Comparison of ENCODE assay signal across 8 mouse cellular contexts in genomic region chr1:132334178-132334801, GRCm38 (mm10). TPM values are rescaled to one million over a fixed set of nuclear protein-coding genes. Genes with fewer than 3 reads are reported as not detected.
A peak's percentile ranks its signal among the peaks of the same experiment; 100 is the strongest.
DNase-seq lines count a peak whose midpoint lies in the region; ATAC-seq and TF ChIP-seq lines count a peak whose summit lies in the region.
"Had no signal": no experiment of that assay in that cellular context is flagged by ENCODE, and none has a peak within 500 bp of the region (broad histone marks: within the 10 kb centered on the region; RNA-seq: fewer than 3 reads in every experiment).

No protein-coding gene starts in this region.

- no peak for DNase-seq in midbrain, embryonic 10.5 days (ENCODE audit: low spot score)
- no peak for DNase-seq in midbrain, postnatal 0 days (ENCODE audit: low spot score)
- DNase-seq in forebrain, embryonic 14.5 days (ENCODE audit: low spot score) = no peak
- DNase-seq in layer of hippocampus, adult 2 months (ENCODE audit: low spot score in 2 of 2) = no peak
- DNase-seq in left cerebral cortex, adult 18-20 months (ENCODE audit: low spot score in 2 of 2) = no peak

- peaks cover 100% of the 10 kb centered on the region for H3K4me1 ChIP-seq in midbrain, embryonic 10.5 days
- H3K4me1 ChIP-seq in midbrain, postnatal 0 days (ENCODE audit: insufficient read depth, low read length) = peaks cover 5% of the 10 kb centered on the region; the same call in 1 of the 2 replicates
- H3K4me1 ChIP-seq in forebrain, embryonic 14.5 days (ENCODE audit: control insufficient read depth, insufficient read depth, low read length) = peaks cover 39% of the 10 kb centered on the region
- H3K4me1 ChIP-seq in limb, embryonic 15.5 days = peaks cover 23% of the 10 kb centered on the region
- H3K4me1 ChIP-seq in stomach, embryonic 15.5 days = peaks cover 27% of the 10 kb centered on the region

- ATAC-seq in midbrain, postnatal 0 days (ENCODE audit: low FRiP score) = no peak
- peak; percentile 49; the same call in 1 of the 2 replicates for ATAC-seq in forebrain, embryonic 14.5 days
- ATAC-seq in limb, embryonic 15.5 days (ENCODE audit: insufficient number of reproducible peaks, low FRiP score, low TSS enrichment, low read depth) = no peak
- peak; percentile 20; the same call in 1 of the 2 replicates for ATAC-seq in stomach, embryonic 15.5 days (ENCODE audit: insufficient read depth, low FRiP score, low read depth)

- no peaks in the 10 kb centered on the region for H3K9me3 ChIP-seq in midbrain, embryonic 10.5 days (replicated peaks)
- no peaks in the 10 kb centered on the region for H3K9me3 ChIP-seq in midbrain, postnatal 0 days (ENCODE audit: low read length)
- H3K9me3 ChIP-seq in forebrain, embryonic 14.5 days (replicated peaks; ENCODE audit: control insufficient read depth, low read length) = no peaks in the 10 kb centered on the region
- no peaks in the 10 kb centered on the region for H3K9me3 ChIP-seq in limb, embryonic 15.5 days
- no peaks in the 10 kb centered on the region for H3K9me3 ChIP-seq in stomach, embryonic 15.5 days

- no peak overlapping the region for H3K4me2 ChIP-seq in midbrain, postnatal 0 days (ENCODE audit: low read depth, low read length, poor library complexity, severe bottlenecking)
- H3K4me2 ChIP-seq in forebrain, embryonic 14.5 days (ENCODE audit: low read length) = no peak overlapping the region
- no peak overlapping the region for H3K4me2 ChIP-seq in limb, embryonic 15.5 days
- no peak overlapping the region for H3K4me2 ChIP-seq in stomach, embryonic 15.5 days

- 13% methylated on average over 6 of the region's 6 CpGs for WGBS in midbrain, embryonic 10.5 days
- WGBS in midbrain, postnatal 0 days = 28% methylated on average over 6 of the region's 6 CpGs
- 16% methylated on average over 6 of the region's 6 CpGs for WGBS in forebrain, embryonic 14.5 days
- 42% methylated on average over 6 of the region's 6 CpGs for WGBS in limb, embryonic 15.5 days
- 30% methylated on average over 6 of the region's 6 CpGs for WGBS in stomach, embryonic 15.5 days

- peak overlapping the region; percentile 26 for H3K4me3 ChIP-seq in midbrain, embryonic 10.5 days
- no peak overlapping the region for H3K4me3 ChIP-seq in midbrain, postnatal 0 days (ENCODE audit: low read depth, low read length)
- H3K4me3 ChIP-seq in forebrain, embryonic 14.5 days (ENCODE audit: low read depth, low read length) = no peak overlapping the region
- no peak overlapping the region for H3K4me3 ChIP-seq in limb, embryonic 15.5 days
- no peak overlapping the region for H3K4me3 ChIP-seq in stomach, embryonic 15.5 days (replicated peaks)
- H3K4me3 ChIP-seq in layer of hippocampus, adult 2 months = no peak overlapping the region
- H3K4me3 ChIP-seq: left cerebral cortex, adult 2 months had no signal

- H3K27me3 ChIP-seq in midbrain, embryonic 10.5 days (ENCODE audit: low read depth, poor library complexity, severe bottlenecking) = no peaks in the 10 kb centered on the region
- no peaks in the 10 kb centered on the region for H3K27me3 ChIP-seq in midbrain, postnatal 0 days (ENCODE audit: insufficient read depth, low read length)
- H3K27me3 ChIP-seq in forebrain, embryonic 14.5 days (replicated peaks; ENCODE audit: control insufficient read depth, insufficient read depth, low read length) = no peaks in the 10 kb centered on the region
- no peaks in the 10 kb centered on the region for H3K27me3 ChIP-seq in limb, embryonic 15.5 days
- no peaks in the 10 kb centered on the region for H3K27me3 ChIP-seq in stomach, embryonic 15.5 days (replicated peaks)

- H3K27ac ChIP-seq in midbrain, embryonic 10.5 days (replicated peaks) = peak overlapping the region; percentile 91
- H3K27ac ChIP-seq in midbrain, postnatal 0 days (ENCODE audit: low read depth, low read length) = no peak overlapping the region
- H3K27ac ChIP-seq in forebrain, embryonic 14.5 days (ENCODE audit: low read depth, low read length) = peak overlapping the region; percentile 83
- H3K27ac ChIP-seq in limb, embryonic 15.5 days = peak overlapping the region; percentile 51
- peak overlapping the region; percentile 75 for H3K27ac ChIP-seq in stomach, embryonic 15.5 days
- H3K27ac ChIP-seq in layer of hippocampus, adult 2 months = no peak overlapping the region
- H3K27ac ChIP-seq: left cerebral cortex, adult 2 months had no signal

- no peak for TF ChIP-seq CTCF in midbrain, postnatal 0 days (IDR thresholded peaks at IDR 0.05)
- TF ChIP-seq CTCF in layer of hippocampus, adult 2 months (conservative IDR thresholded peaks at IDR 0.05) = no peak

- peaks cover 44% of the 10 kb centered on the region for H3K36me3 ChIP-seq in midbrain, embryonic 10.5 days
- H3K36me3 ChIP-seq in midbrain, postnatal 0 days (ENCODE audit: insufficient read depth, low read length) = peaks cover 9% of the 10 kb centered on the region
- peaks cover 37% of the 10 kb centered on the region for H3K36me3 ChIP-seq in forebrain, embryonic 14.5 days (ENCODE audit: control insufficient read depth, insufficient read depth, low read length)
- H3K36me3 ChIP-seq in limb, embryonic 15.5 days = no peaks in the 10 kb centered on the region
- H3K36me3 ChIP-seq in stomach, embryonic 15.5 days = no peaks in the 10 kb centered on the region

- H3K9ac ChIP-seq in midbrain, postnatal 0 days (replicated peaks; ENCODE audit: low read length, poor library complexity, severe bottlenecking) = no peak overlapping the region
- no peak overlapping the region for H3K9ac ChIP-seq in forebrain, embryonic 14.5 days (ENCODE audit: low read length)
- no peak overlapping the region for H3K9ac ChIP-seq in limb, embryonic 15.5 days
- H3K9ac ChIP-seq in stomach, embryonic 15.5 days = no peak overlapping the region

RNA-seq across cellular contexts. Expression of gene Nuak2, which starts 18.4 kb away (rescaled TPM):
- 87.1 and 101 TPM in 2 replicates for polyA plus RNA-seq in midbrain, embryonic 10.5 days (2016; fragmentation: Nextera tagmentation; extraction: Ambion mirVana)
- 7.0 and 7.1 TPM in 2 replicates for total RNA-seq in midbrain, postnatal 0 days (2014; rRNA removed)
- polyA plus RNA-seq in midbrain, postnatal 0 days (2015; fragmentation: Nextera tagmentation; extraction: Ambion mirVana) = 9.9 TPM in 2 replicates
- polyA plus RNA-seq in forebrain, embryonic 14.5 days (2014; fragmentation: Nextera tagmentation; extraction: Ambion mirVana) = 18.8 and 20.1 TPM in 2 replicates
- polyA plus RNA-seq in limb, embryonic 15.5 days (2015; fragmentation: Nextera tagmentation; extraction: Ambion mirVana) = 6.9 and 8.2 TPM in 2 replicates
- polyA plus RNA-seq in stomach, embryonic 15.5 days (2015; fragmentation: Nextera tagmentation; extraction: Ambion mirVana) = 6.1 and 6.5 TPM in 2 replicates
- 1 to 10 TPM in 1 of 2 experiments, under 1 TPM in 1; 0.76 to 1.7 TPM for total RNA-seq in layer of hippocampus, adult 2 months (2021)
- 1 to 10 TPM; 1.3 TPM for total RNA-seq in left cerebral cortex, adult 18-20 months (2021)

RNA-seq across cellular contexts. Expression of gene Klhdc8a, which starts 35.9 kb away (rescaled TPM):
- 1.4 and 2.8 TPM in 2 replicates for polyA plus RNA-seq in midbrain, embryonic 10.5 days (2016; fragmentation: Nextera tagmentation; extraction: Ambion mirVana)
- total RNA-seq in midbrain, postnatal 0 days (2014; rRNA removed) = 29.5 and 31.1 TPM in 2 replicates
- 12.4 and 14.8 TPM in 2 replicates for polyA plus RNA-seq in midbrain, postnatal 0 days (2015; fragmentation: Nextera tagmentation; extraction: Ambion mirVana)
- polyA plus RNA-seq in forebrain, embryonic 14.5 days (2014; fragmentation: Nextera tagmentation; extraction: Ambion mirVana) = 3.4 TPM in 2 replicates
- 0.13 and 0.15 TPM in 2 replicates for polyA plus RNA-seq in limb, embryonic 15.5 days (2015; fragmentation: Nextera tagmentation; extraction: Ambion mirVana)
- 0.14 and 0.15 TPM in 2 replicates for polyA plus RNA-seq in stomach, embryonic 15.5 days (2015; fragmentation: Nextera tagmentation; extraction: Ambion mirVana)
- total RNA-seq in layer of hippocampus, adult 2 months (2021) = 1 to 10 TPM; 4.0 to 4.3 TPM
- 10 to 100 TPM; 11.7 to 14.5 TPM for total RNA-seq in left cerebral cortex, adult 18-20 months (2021)

RNA-seq across cellular contexts. Expression of gene Tmcc2, which starts 56.8 kb away (rescaled TPM):
- 9.6 and 13.3 TPM in 2 replicates for polyA plus RNA-seq in midbrain, embryonic 10.5 days (2016; fragmentation: Nextera tagmentation; extraction: Ambion mirVana)
- 115 and 152 TPM in 2 replicates for total RNA-seq in midbrain, postnatal 0 days (2014; rRNA removed)
- 35.4 and 36.3 TPM in 2 replicates for polyA plus RNA-seq in midbrain, postnatal 0 days (2015; fragmentation: Nextera tagmentation; extraction: Ambion mirVana)
- 18.2 and 23.1 TPM in 2 replicates for polyA plus RNA-seq in forebrain, embryonic 14.5 days (2014; fragmentation: Nextera tagmentation; extraction: Ambion mirVana)
- polyA plus RNA-seq in limb, embryonic 15.5 days (2015; fragmentation: Nextera tagmentation; extraction: Ambion mirVana) = 7.3 and 9.9 TPM in 2 replicates
- 20.3 and 52.2 TPM in 2 replicates for polyA plus RNA-seq in stomach, embryonic 15.5 days (2015; fragmentation: Nextera tagmentation; extraction: Ambion mirVana)
- total RNA-seq in layer of hippocampus, adult 2 months (2021) = 100 to 1,000 TPM; 242 to 256 TPM
- total RNA-seq in left cerebral cortex, adult 18-20 months (2021) = 100 to 1,000 TPM; 204 to 205 TPM

Comparison
In these comparisons a context has a peak if more than half of its experiments do, and no peak if none do; other contexts are left out.
1. H3K27ac ChIP-seq: peak in midbrain, embryonic 10.5 days (single experiment), forebrain, embryonic 14.5 days (single experiment), limb, embryonic 15.5 days (single experiment) and stomach, embryonic 15.5 days (single experiment); none in midbrain, postnatal 0 days (single experiment) and layer of hippocampus, adult 2 months (single experiment).
2. ATAC-seq: peak in forebrain, embryonic 14.5 days (single experiment) and stomach, embryonic 15.5 days (single experiment); none in midbrain, postnatal 0 days (single experiment) and limb, embryonic 15.5 days (single experiment).